Mouse (Mus musculus) limb, embryonic 14.5 days (tissue): Measurements from ENCODE around the gene Supt4a. TPM values are rescaled to one million over a fixed set of nuclear protein-coding genes. Genes with fewer than 3 reads are reported as not detected.

Experiments
- ATAC-seq: fragments of 200-750 bp; cut with Nextera tagmentation; 2 replicates; pipeline ENCODE4 v1.8.0; 2017; ENCODE audit warnings: low read depth, moderate number of reproducible peaks, moderate TSS enrichment; ENCODE audit not compliant: low FRiP score
- DNase-seq: peaks from one replicate; pipeline ENCODE4 v3.0.0-alpha.2; 2015; ENCODE audit warnings: low spot score
- H3K27ac ChIP-seq: fragments of 300-500 bp; sonication (generic); replicated peaks from 2 replicates; pipeline ENCODE4 v1.5.1; 2014; ENCODE audit warnings: low read depth, mild to moderate bottlenecking, low read length, moderate library complexity, mixed read lengths
- H3K27me3 ChIP-seq: fragments of 300-500 bp; sonication (generic); 2 replicates; pipeline ENCODE4 v1.6.1; 2014; ENCODE audit warnings: low read length, mixed read lengths; ENCODE audit not compliant: control insufficient read depth, insufficient read depth
- H3K36me3 ChIP-seq: fragments of 300-500 bp; sonication (generic); 2 replicates; pipeline ENCODE4 v1.6.1; 2014; ENCODE audit warnings: mild to moderate bottlenecking, low read length, moderate library complexity, mixed read lengths; ENCODE audit not compliant: control insufficient read depth, insufficient read depth
- H3K4me1 ChIP-seq: fragments of 300-500 bp; sonication (generic); 2 replicates; pipeline ENCODE4 v1.6.1; 2014; ENCODE audit warnings: antibody characterized with exemption, low read length, mixed read lengths; ENCODE audit not compliant: control insufficient read depth, insufficient read depth
- H3K4me2 ChIP-seq: fragments of 300-500 bp; sonication (generic); replicated peaks from 2 replicates; pipeline ENCODE4 v1.6.1; 2014; ENCODE audit warnings: low read depth, mild to moderate bottlenecking, low read length, moderate library complexity; ENCODE audit not compliant: severe bottlenecking
- H3K4me3 ChIP-seq: fragments of 300-500 bp; sonication (generic); replicated peaks from 2 replicates; pipeline ENCODE4 v1.5.1; 2014; ENCODE audit warnings: low read length
- H3K9ac ChIP-seq: fragments of 300-500 bp; sonication (generic); 2 replicates; pipeline ENCODE4 v1.6.1; 2014; ENCODE audit warnings: mild to moderate bottlenecking, low read depth, low read length, moderate library complexity; ENCODE audit not compliant: severe bottlenecking
- H3K9me3 ChIP-seq: fragments of 300-500 bp; sonication (generic); 2 replicates; pipeline ENCODE4 v1.6.1; 2016; ENCODE audit warnings: low read length; ENCODE audit not compliant: control insufficient read depth
- POLR2A ChIP-seq: fragments of 200-500 bp; IDR thresholded peaks from 2 replicates; pipeline ENCODE4 v1.8.0; 2012; ENCODE audit warnings: inconsistent platforms, mild to moderate bottlenecking, moderate library complexity, borderline replicate concordance; ENCODE audit not compliant: insufficient read depth, insufficient read length; ENCODE audit errors: extremely low read depth
- WGBS: fragments of 180-500 bp; shearing (Covaris S2); extraction: QIAGEN DNeasy Blood & Tissue Kit; methylation state at CpG from one replicate; pipeline ENCODE4 v1.1.7; 2014; 5-methylcytosine and 5-hydroxymethylcytosine counted together
- polyA plus RNA-seq, 2 experiments: library from polyadenylated mRNA; depleted of rRNA in 1 of 2; stranded (reverse) in 1 of 2; unstranded in 1 of 2; fragments of >200 nt; fragmentation: Nextera tagmentation in 1 of 2; extraction: Ambion mirVana in 1 of 2; gene quantifications; 2 replicates each; pipeline versions ENCODE4 v1.2.1 to v1.2.3; 2012 to 2014

Supt4a gene
- polyA plus RNA-seq, 2 experiments = 121 to 167 TPM

DNA sequence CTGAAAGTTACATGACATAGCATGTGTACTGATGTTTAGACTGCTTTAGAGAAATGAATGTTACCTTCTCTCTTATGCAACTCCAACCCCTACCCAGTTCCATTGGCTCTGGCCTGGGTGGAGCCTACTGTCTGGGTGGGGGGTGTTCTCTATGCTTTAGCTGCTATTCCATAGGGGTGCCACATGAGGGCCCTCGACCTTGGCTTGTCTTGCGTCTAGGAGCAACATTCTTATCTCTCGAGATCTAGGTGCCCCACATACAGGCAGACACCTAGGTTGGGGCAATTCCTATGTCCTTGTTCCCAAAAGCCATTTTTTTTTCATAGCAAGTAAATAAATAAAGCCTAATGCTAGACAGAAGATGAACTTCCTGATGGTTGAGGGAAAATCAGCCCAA lies 22.3 kb downstream of the Supt4a start:
- no peak overlapping the region for H3K4me2 ChIP-seq
- no peak for DNase-seq
- no peaks in the 10 kb centered on the region for H3K36me3 ChIP-seq
- no peak for ATAC-seq
- H3K27me3 ChIP-seq = peaks cover 47% of the 10 kb centered on the region
- H3K9me3 ChIP-seq = no peaks in the 10 kb centered on the region
- no peak for TF ChIP-seq POLR2A
- H3K4me3 ChIP-seq = no peak overlapping the region
- 2% methylated on average over 3 of the region's 3 CpGs for WGBS
- H3K4me1 ChIP-seq = peaks cover 11% of the 10 kb centered on the region
- no peak overlapping the region for H3K27ac ChIP-seq
- no peak overlapping the region for H3K9ac ChIP-seq

DNA sequence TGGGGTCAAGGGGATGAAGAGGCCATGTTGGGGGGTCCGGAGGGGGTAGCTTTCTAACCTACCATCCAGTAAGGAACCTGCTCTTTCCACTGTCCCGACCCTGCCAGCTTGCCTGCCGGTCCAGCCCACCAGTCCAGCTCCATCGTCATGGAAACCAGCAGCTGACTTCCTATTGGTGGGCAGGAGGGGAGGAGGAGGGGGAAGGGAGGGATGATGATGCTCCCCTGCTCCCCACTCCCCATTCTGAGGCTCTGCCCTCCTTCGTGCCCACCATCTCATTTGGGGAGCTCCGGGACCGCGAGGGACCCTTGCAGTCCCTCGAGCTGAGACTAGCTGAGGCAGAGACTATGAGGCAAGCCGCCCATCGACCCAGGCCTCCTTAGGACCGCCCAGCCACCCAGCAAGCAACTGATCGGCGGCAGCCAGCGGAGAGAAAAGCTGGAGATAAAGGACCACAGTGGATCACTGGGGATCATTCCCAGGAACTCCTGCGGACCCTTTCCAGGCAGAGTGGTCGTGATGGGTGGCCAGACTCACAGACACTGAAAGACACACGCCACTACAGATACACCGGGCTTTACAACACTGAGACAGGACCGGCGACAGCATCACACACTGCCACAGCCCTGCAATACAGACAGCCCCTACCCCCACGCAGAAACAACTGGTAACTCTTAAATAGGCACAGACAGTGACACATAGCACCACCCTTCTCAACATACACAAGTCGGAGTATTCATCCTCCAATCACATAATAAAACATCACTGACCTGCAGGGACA lies 23.1 kb downstream of the Supt4a start, which contains the start of gene Tspoap1:
TSS of gene Tspoap1 (plus strand) at position 241 of the 781 bp plus-strand sequence.
- DNase-seq (no peak), ATAC-seq (no peak)
- Histone ChIP-seq H3K27me3 (peaks cover 55% of the 10 kb centered on the region), H3K4me3 (no peak within 1 kb of the TSS), H3K9me3 (no peaks in the 10 kb centered on the region), H3K27ac (no peak within 1 kb of the TSS), H3K4me2 (no peak within 1 kb of the TSS), H3K4me1 (peaks cover 12% of the 10 kb centered on the region), H3K9ac (no peak within 1 kb of the TSS), H3K36me3 (no peaks in the 10 kb centered on the region)
- TF ChIP-seq POLR2A = no peak
- 7% methylated on average over 22 of the region's 23 CpGs for WGBS

DNA sequence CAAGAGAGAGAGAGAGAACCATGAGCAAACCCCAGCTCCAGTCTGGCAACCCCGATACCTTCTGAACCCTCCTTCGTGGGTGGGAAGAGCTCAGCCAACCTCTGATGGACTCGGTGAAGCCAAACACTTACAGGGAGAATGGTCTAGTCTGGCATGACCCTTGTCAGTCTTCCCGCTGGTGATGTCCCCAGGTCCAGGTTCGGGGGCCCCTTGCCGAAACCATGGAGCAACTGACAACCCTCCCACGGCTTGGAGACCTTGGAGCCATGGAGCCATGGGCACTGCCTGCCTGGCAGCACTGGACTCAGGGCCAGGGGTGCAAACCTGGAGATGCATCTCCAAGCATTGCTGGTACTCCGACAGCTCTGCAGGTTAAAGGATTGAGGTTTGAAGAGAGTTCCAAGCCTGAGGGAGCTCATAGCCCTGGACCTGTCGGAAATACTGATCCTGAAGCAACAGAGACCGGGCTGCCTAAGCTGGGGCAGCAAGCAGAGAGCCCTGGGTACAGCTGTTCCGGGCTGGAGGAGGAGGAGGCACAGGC lies 23.9 kb downstream of the Supt4a start:
- peaks cover 56% of the 10 kb centered on the region for H3K27me3 ChIP-seq
- no peak for DNase-seq
- no peak for TF ChIP-seq POLR2A
- peaks cover 12% of the 10 kb centered on the region for H3K4me1 ChIP-seq
- H3K27ac ChIP-seq = no peak overlapping the region
- no peak overlapping the region for H3K4me2 ChIP-seq
- H3K9me3 ChIP-seq = no peaks in the 10 kb centered on the region
- H3K36me3 ChIP-seq = no peaks in the 10 kb centered on the region
- no peak overlapping the region for H3K9ac ChIP-seq
- 56% methylated on average over 11 of the region's 11 CpGs for WGBS
- no peak overlapping the region for H3K4me3 ChIP-seq
- no peak for ATAC-seq

DNA sequence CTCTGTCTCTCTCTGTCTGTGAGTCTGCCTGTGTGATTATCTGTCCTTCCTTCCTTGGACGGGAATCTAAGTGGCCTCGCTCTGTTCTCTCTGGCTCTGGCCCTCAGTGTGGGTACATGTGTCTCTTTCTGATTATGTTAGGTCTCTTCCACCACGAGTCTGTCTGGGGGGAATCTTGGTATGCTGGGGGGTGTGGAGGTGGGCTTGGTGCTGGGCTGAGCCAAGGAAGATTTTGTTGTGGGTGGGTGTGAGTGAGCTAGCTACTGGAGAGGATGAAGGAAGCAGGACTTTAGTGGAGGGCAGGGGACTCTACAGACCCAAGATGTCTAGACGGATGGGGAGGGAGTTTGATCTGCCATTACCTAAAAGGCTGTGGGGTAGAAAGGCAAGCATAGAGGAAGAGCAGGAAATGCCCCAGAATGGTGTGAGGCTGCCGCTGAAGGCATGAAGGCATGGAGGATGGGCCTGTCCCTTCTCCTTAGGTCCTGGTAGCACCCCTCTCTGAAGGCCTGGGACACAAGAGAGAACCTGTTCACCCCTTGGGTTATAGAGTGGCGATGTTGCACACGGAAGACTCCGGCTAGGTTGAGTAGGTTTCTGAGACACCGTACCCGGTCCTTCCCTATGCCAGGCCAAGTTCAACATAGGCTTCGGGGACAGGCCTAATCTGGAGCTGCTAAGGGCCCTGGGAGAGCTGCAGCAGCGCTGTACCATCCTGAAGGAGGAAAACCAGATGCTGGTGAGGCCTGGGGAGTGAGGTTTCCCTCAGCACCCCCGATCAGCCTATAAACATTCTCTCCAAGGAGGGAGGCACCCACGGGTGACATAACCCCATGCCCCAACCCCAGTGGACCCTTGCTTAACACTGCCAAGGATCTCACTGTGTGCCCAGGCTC lies 24.7 kb downstream of the Supt4a start:
- no peaks in the 10 kb centered on the region for H3K9me3 ChIP-seq
- no peak for DNase-seq
- no peak for ATAC-seq
- no peak overlapping the region for H3K4me2 ChIP-seq
- 66% methylated on average over 14 of the region's 14 CpGs for WGBS
- H3K4me1 ChIP-seq = peaks cover 12% of the 10 kb centered on the region
- TF ChIP-seq POLR2A = no peak
- no peak overlapping the region for H3K9ac ChIP-seq
- no peak overlapping the region for H3K4me3 ChIP-seq
- peaks cover 56% of the 10 kb centered on the region for H3K27me3 ChIP-seq
- no peaks in the 10 kb centered on the region for H3K36me3 ChIP-seq
- H3K27ac ChIP-seq = no peak overlapping the region

DNA sequence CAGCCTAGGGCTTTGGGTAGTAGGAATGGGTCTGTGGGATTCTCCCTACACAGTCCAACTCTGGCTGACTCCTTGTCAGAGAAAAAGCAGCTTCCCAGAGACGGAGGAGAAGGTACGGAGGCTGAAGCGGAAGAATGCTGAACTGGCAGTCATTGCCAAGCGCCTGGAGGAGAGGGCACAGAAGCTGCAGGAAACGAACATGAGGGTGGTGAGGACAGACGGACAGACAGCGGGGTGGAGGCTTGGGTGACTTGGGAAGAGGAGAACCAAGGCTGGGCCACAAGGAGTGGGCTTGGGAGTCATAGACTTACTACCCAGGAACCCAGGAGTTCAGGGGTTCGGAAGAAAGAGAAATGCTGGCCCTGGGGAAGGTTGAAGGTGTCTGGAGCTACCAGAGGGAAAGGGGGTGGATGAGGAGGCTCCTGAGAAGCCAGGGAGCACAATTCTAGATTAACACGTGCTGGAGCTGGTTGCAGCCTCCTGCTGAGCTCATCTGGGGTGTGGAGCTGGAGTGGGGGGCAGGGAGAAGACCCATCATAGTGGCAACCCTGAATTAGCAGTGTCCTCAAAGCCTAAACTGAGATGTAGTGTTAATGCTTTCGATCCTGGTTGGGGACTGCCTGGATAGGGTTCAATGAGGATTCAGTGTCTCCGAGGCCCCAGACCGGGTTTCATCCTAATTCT lies 25.5 kb downstream of the Supt4a start:
- peak overlapping the region; percentile 96 for H3K4me2 ChIP-seq
- 43% methylated on average over 12 of the region's 12 CpGs for WGBS

More for the DNA sequence above, 25.5 kb downstream of the Supt4a start:
- no peak overlapping the region for H3K9ac ChIP-seq
- no peak overlapping the region for H3K27ac ChIP-seq
- ATAC-seq (no peak), DNase-seq (no peak)
- no peaks in the 10 kb centered on the region for H3K36me3 ChIP-seq
- H3K4me3 ChIP-seq = no peak overlapping the region
- no peak for TF ChIP-seq POLR2A
- no peaks in the 10 kb centered on the region for H3K9me3 ChIP-seq
- H3K4me1 ChIP-seq = peaks cover 12% of the 10 kb centered on the region
- H3K27me3 ChIP-seq = peaks cover 56% of the 10 kb centered on the region
